Mouse (Mus musculus): ENCODE measurements around the gene Racgap1.

Gene Racgap1

GRCm38 (mm10) chr15:99664600-99665451, 13.4 kb upstream of the Racgap1 start:
- DNase-seq (ENCODE audit: low spot score in 2 of 2) = peak in 1 of 2 experiments; percentile 52

- no peak for DNase-seq (ENCODE audit: low spot score in 2 of 2)
Observed at GRCm38 (mm10) chr15:99663964-99664599, 12.6 kb upstream of the Racgap1 start.

GRCm38 (mm10) chr15:99662371-99662770, 10.9 kb upstream of the Racgap1 start:
- no peak for DNase-seq (ENCODE audit: low spot score in 2 of 2)

GRCm38 (mm10) chr15:99661121-99661830, 9.8 kb upstream of the Racgap1 start:
- DNase-seq (ENCODE audit: low spot score in 2 of 2) = no peak

- no peak for DNase-seq (ENCODE audit: low spot score in 2 of 2)
Observed at GRCm38 (mm10) chr15:99658437-99658836, 7.0 kb upstream of the Racgap1 start.

- DNase-seq (ENCODE audit: low spot score in 2 of 2) = no peak
Observed at GRCm38 (mm10) chr15:99655956-99656355, 4.5 kb upstream of the Racgap1 start.

- no peak for DNase-seq (ENCODE audit: low spot score in 2 of 2)
Observed at GRCm38 (mm10) chr15:99653876-99654275, 2.4 kb upstream of the Racgap1 start.

- no peak for DNase-seq (ENCODE audit: low spot score in 2 of 2)
Observed at GRCm38 (mm10) chr15:99653291-99653690, 1.8 kb upstream of the Racgap1 start.

GRCm38 (mm10) chr15:99651984-99652872, 772 bp upstream of the Racgap1 start:
- DNase-seq (ENCODE audit: low spot score in 2 of 2) = no peak

- no peak for DNase-seq (ENCODE audit: low spot score in 2 of 2)
Observed at GRCm38 (mm10) chr15:99650304-99650703, 1.2 kb downstream of the Racgap1 start.

- DNase-seq (ENCODE audit: low spot score in 2 of 2) = no peak
Observed at GRCm38 (mm10) chr15:99649067-99649761, 2.2 kb downstream of the Racgap1 start.

- DNase-seq (ENCODE audit: low spot score in 2 of 2) = no peak
Observed at GRCm38 (mm10) chr15:99648326-99648725, 3.1 kb downstream of the Racgap1 start.

GRCm38 (mm10) chr15:99644776-99645175, 6.7 kb downstream of the Racgap1 start:
- no peak for DNase-seq (ENCODE audit: low spot score in 2 of 2)

GRCm38 (mm10) chr15:99643832-99644231, 7.6 kb downstream of the Racgap1 start:
- no peak for DNase-seq (ENCODE audit: low spot score in 2 of 2)

- DNase-seq (ENCODE audit: low spot score in 2 of 2) = no peak
Observed at GRCm38 (mm10) chr15:99642622-99643021, 8.8 kb downstream of the Racgap1 start.

- no peak for DNase-seq (ENCODE audit: low spot score in 2 of 2)
Observed at GRCm38 (mm10) chr15:99638124-99638485, 13.4 kb downstream of the Racgap1 start.

GRCm38 (mm10) chr15:99637405-99638123, 13.9 kb downstream of the Racgap1 start:
- DNase-seq (ENCODE audit: low spot score in 2 of 2) = no peak

GRCm38 (mm10) chr15:99634702-99635101, 16.8 kb downstream of the Racgap1 start:
- DNase-seq (ENCODE audit: low spot score in 2 of 2) = no peak

- no peak for DNase-seq (ENCODE audit: low spot score in 2 of 2)
Observed at GRCm38 (mm10) chr15:99631618-99632017, 19.8 kb downstream of the Racgap1 start.

- DNase-seq (ENCODE audit: low spot score in 2 of 2) = no peak
Observed at GRCm38 (mm10) chr15:99622063-99622462, 29.4 kb downstream of the Racgap1 start.
